Mouse (Mus musculus) testis, adult 2 months (tissue): Measurements from ENCODE around the gene Rtn4ip1. TPM values are rescaled to one million over a fixed set of nuclear protein-coding genes. Genes with fewer than 3 reads are reported as not detected.

ENCODE experiments used
- H3K27ac ChIP-seq: fragments of 200-500 bp; 2 replicates; pipeline ENCODE4 v1.5.1; 2012; ENCODE audit warnings: low read depth, low read length; ENCODE audit not compliant: control insufficient read depth, insufficient read depth
- H3K27me3 ChIP-seq: fragments of 200-500 bp; 2 replicates; pipeline ENCODE4 v1.6.1; 2012; ENCODE audit warnings: mild to moderate bottlenecking, low read length, moderate library complexity; ENCODE audit not compliant: control insufficient read depth, insufficient read depth
- H3K36me3 ChIP-seq: fragments of 200-500 bp; 2 replicates; pipeline ENCODE4 v1.6.1; 2012; ENCODE audit warnings: mild to moderate bottlenecking, low read length; ENCODE audit not compliant: control insufficient read depth, insufficient read depth
- H3K4me1 ChIP-seq: fragments of 200-500 bp; 2 replicates; pipeline ENCODE4 v1.6.1; 2012; ENCODE audit warnings: low read length; ENCODE audit not compliant: control insufficient read depth, insufficient read depth
- H3K4me3 ChIP-seq: fragments of 200-500 bp; 2 replicates; pipeline ENCODE4 v1.5.1; 2012; ENCODE audit warnings: low read depth, mild to moderate bottlenecking, low read length, moderate library complexity, mixed read lengths; ENCODE audit not compliant: control insufficient read depth
- CTCF ChIP-seq: fragments of 200-500 bp; IDR thresholded peaks from 2 replicates; pipeline ENCODE4 v1.5.1; 2012; ENCODE audit warnings: low read depth, mild to moderate bottlenecking, inconsistent platforms, low read length, moderate library complexity; ENCODE audit not compliant: control insufficient read depth, insufficient read depth, insufficient replicate concordance
- POLR2A ChIP-seq: fragments of 200-500 bp; IDR thresholded peaks from 2 replicates; pipeline ENCODE4 v1.6.1; 2012; ENCODE audit warnings: low read depth, mild to moderate bottlenecking, inconsistent platforms, low read length, moderate library complexity; ENCODE audit not compliant: control insufficient read depth
- polyA plus RNA-seq: library from polyadenylated mRNA; depleted of rRNA; stranded (reverse); fragments of >200 nt; gene quantifications from 2 replicates; pipeline ENCODE4 v1.2.3, GENCODE M21; 2012; rRNA removed

The Rtn4ip1 gene
- polyA plus RNA-seq, 1 experiment = 20.8 TPM

GRCm38 (mm10) chr10:44002995-44003524, 101.5 kb downstream of the Rtn4ip1 start:
- Histone ChIP-seq H3K36me3 (no peaks in the 10 kb centered on the region), H3K4me3 (peak overlapping the region; percentile 83), H3K27me3 (peaks cover 6% of the 10 kb centered on the region), H3K4me1 (peaks cover 9% of the 10 kb centered on the region; the same call in 1 of the 2 replicates), H3K27ac (no peak overlapping the region)
- TF ChIP-seq CTCF = no peak
- no peak for TF ChIP-seq POLR2A

- peak overlapping the region; percentile 83 for H3K4me3 ChIP-seq
- H3K27ac ChIP-seq = no peak overlapping the region
- no peaks in the 10 kb centered on the region for H3K36me3 ChIP-seq
- peaks cover 9% of the 10 kb centered on the region; the same call in 1 of the 2 replicates for H3K4me1 ChIP-seq
- H3K27me3 ChIP-seq = peaks cover 6% of the 10 kb centered on the region
- no peak for TF ChIP-seq CTCF
- no peak for TF ChIP-seq POLR2A
Measured at GRCm38 (mm10) chr10:44003551-44004151, 102.0 kb downstream of the Rtn4ip1 start.

- H3K27me3 ChIP-seq = peaks cover 6% of the 10 kb centered on the region
- no peaks in the 10 kb centered on the region for H3K36me3 ChIP-seq
- H3K27ac ChIP-seq = no peak overlapping the region
- H3K4me1 ChIP-seq = peaks cover 9% of the 10 kb centered on the region; the same call in 1 of the 2 replicates
- peak overlapping the region; percentile 83 for H3K4me3 ChIP-seq
- TF ChIP-seq CTCF (no peak), POLR2A (no peak)
Measured at GRCm38 (mm10) chr10:44004221-44004751, 102.7 kb downstream of the Rtn4ip1 start.

GRCm38 (mm10) chr10:44005677-44006641, 104.4 kb downstream of the Rtn4ip1 start:
- Histone ChIP-seq H3K4me3 (peak overlapping the region; percentile 20; the same call in 1 of the 2 replicates), H3K4me1 (peaks cover 9% of the 10 kb centered on the region; the same call in 1 of the 2 replicates), H3K27ac (no peak overlapping the region), H3K27me3 (peaks cover 6% of the 10 kb centered on the region), H3K36me3 (no peaks in the 10 kb centered on the region)
- TF ChIP-seq POLR2A (no peak), CTCF (no peak)

Other genes starting within 250 kb of the Rtn4ip1 start
- gene Qrsl1, start 62 bp upstream of the Rtn4ip1 start, polyA plus RNA-seq = 12.0 and 12.9 TPM in 2 replicates
- gene Crybg1, start 247.0 kb downstream of the Rtn4ip1 start, polyA plus RNA-seq = 0.41 and 0.75 TPM in 2 replicates